Mouse (Mus musculus) ZHBTc4 (cell line): ENCODE measurements at regions not wholly inside any gene's neighbourhood (a gene's known extent, or its start where the extent isn't known, plus 50 kb on each side); places are given as distances from the start of the nearest gene placed in this dataset.

Experiments used
- DNase-seq: peaks from one replicate; pipeline ENCODE4 v3.0.0-alpha.2; 2011; ENCODE audit warnings: low read depth, low spot score

DNA sequence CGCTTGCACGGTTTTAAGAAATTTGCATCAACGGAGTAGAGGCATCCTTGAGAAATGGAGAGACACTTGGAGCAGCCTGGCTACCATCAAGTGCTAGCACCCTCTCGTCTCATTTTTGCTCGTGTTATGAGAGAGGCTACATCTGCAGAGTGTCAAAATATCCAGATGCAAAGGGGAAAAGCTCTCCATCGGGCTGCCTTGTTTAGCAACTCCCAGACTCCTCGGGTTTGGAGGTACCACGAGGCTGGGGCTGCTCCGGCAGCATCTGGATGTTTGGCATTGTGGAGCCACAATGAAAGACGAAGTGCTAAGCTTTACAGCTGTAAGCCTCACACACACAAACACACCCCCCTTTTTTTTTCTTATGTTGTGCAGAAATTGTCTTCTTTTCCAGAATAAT, 270.5 kb upstream of the Gm765 start:
- DNase-seq = no peak

DNA sequence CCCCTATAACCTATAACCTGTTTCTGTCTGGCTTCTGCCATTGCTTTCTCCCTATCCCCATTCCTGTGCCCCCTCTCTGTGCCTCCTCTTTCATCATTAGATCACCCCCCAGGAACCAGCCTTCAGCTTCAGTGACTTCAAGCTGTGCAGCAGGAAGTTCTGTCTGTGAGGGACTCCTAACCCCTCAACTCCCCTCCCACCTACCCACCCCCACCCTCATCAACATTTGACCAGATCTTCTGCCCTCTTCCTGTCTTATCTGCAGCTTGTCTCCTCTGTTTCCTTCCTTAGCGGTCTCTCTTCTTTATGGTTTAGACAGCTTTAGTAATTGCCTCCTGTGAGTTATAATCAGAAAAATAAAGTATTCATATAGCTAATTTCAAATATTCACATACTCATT, 266.6 kb upstream of the Gm765 start:
- DNase-seq = no peak

GRCm38 (mm10) chr6:98606680-98607079, 264.1 kb upstream of the Gm765 start:
- DNase-seq = no peak

DNA sequence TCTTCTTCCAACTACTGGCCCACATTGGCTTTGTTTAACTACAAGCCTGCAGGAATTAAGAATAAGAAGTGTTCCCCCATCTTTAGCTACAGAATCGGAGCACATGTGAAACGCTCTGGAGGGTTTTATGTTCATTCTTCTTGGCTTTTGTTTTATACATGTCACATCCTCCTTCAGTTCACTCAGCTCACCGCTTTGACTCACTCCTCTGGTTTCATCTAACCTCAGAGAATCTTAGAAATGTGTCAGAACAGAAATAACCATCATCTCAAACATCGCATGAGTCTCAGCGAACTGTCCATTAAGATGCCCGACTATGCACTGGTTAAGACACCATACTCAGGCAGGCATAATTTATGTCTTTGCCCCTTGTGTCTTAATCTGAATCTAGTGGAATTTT, 255.1 kb upstream of the Gm765 start:
- no peak for DNase-seq

DNA sequence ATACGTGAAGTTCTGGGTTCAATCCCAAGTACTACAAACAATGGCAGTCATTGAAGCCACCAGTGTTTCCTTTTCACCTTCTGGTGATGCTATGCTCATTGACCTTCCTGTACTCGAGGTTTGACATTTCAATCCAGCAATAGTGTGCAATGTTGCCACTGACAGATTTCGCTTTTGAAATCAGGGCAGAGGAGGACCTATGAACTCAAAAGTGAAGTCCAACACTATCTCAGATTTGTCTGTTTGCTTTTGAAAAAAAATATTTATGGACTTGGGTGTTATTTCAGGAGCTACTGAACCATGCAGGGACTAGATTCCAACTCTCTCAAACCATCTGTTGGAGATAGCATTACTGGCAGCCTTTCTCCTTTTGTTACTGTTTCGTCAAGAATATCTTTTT, 248.4 kb upstream of the Gm765 start:
- DNase-seq = no peak

- no peak for DNase-seq
Measured at GRCm38 (mm10) chr6:98588979-98589378, 246.4 kb upstream of the Gm765 start.

DNA sequence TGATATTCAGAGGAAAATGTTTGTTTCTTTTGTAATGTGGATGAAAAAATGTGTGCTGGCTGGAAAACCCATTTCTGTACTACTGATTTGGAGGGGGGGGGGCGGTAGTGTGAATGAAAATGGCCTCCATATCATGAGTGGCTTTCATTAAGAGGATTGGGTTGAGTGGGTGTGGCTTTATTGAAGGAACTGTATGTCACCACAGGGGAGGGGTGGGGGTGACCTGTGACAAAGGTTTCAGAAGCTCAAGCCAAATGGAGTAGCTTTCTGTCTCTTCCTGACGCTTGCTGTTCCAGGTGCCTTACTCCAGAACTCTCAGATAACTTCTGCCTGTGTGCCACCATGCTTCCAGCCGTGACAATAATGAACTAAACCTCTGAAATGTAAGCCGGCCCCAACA, 242.0 kb upstream of the Gm765 start:
- DNase-seq = peak; percentile 51

DNA sequence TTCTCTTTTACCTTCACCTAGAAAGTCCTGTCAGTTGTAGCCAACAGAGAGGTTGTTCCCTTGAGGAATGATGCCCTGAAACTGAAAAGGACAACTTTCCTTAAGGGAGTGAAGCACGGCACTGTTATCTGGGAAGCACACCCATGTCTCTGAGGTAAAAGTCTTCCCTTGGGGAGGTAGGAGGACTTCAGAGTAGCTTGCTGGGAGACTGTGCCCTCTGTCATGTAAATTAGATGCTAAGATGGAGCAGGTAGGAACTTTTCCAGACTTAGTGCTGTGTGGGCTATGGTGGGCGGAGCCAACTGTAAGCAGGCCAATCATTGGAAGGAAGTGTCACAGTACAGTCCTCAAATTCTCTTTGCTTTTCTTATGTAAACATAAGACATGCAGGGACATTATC, 240.3 kb upstream of the Gm765 start:
- peak; percentile 86 for DNase-seq

DNA sequence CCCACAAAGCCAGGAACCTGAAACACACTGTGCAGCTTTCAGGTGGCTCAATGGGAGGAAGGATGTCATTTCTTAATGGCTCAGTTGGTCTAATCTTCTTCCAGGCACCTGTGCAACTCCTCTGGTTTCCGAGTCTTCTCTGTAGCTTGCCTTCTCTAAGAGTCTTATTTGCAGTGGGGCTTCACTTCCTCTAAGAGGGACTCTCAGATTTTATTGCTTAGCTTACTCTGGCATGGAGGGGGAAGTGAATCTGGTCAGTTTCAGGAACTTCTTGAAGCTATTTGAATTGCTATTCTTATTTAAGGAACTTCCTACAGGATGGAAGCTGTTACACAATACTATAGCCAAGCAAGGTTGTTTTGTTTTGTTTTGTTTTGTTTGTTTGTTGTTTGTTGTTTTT, 232.7 kb upstream of the Gm765 start:
- no peak for DNase-seq

DNA sequence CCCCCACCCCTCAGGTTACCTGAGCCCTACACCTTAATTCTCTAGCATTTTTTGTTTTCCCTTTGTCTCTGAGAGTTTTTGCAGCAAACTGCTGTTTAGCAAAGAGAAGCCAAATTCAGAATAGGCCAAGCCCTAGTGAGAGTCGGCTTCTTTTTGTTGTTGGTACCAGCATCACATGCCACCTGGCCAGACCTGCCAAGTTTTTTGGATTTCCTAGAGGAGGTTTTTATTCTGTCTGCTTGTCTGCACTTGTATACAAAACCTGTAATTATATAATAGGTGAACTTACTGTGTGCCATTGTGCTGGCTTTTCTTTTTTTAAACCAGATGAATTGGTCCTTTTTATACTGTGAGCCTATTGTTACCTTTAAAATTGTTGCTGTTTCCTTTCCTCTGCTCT, 213.1 kb upstream of the Gm765 start:
- DNase-seq = no peak

- no peak for DNase-seq
Measured at GRCm38 (mm10) chr6:98553922-98554321, 211.4 kb upstream of the Gm765 start.

- DNase-seq = no peak
Measured at GRCm38 (mm10) chr6:98551781-98552180, 209.2 kb upstream of the Gm765 start.

GRCm38 (mm10) chr6:98526882-98527440, 184.4 kb upstream of the Gm765 start:
- DNase-seq = peak; percentile 60

GRCm38 (mm10) chr6:98525286-98525685, 182.7 kb upstream of the Gm765 start:
- DNase-seq = peak; percentile 71

DNA sequence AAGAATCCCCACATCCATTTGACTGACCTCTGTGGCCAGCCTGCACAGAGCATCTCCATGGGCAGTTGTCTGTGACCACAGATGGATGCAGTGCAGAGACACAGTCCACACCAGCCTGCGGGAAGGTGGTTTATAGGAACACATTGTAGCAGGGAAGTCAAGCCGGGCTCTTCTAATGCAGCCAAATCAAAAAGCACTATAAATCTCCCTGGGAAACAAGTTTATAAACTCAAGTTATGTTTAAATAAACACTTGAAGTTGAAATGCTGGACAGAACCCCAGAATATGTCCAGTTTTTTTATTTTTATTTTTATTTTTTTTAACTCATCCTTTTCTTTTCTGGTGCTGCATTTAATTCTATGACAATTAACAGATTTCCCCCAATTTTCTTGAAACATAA, 182.1 kb upstream of the Gm765 start:
- DNase-seq = no peak

- no peak for DNase-seq
Measured at GRCm38 (mm10) chr6:98521526-98521925, 179.0 kb upstream of the Gm765 start.

- DNase-seq = no peak
Measured at GRCm38 (mm10) chr6:98514826-98515225, 172.3 kb upstream of the Gm765 start.

- DNase-seq = no peak
Measured at GRCm38 (mm10) chr6:98514376-98514775, 171.8 kb upstream of the Gm765 start.

GRCm38 (mm10) chr6:98513217-98513616, 170.7 kb upstream of the Gm765 start:
- no peak for DNase-seq

- DNase-seq = no peak
Measured at GRCm38 (mm10) chr6:98502726-98503125, 160.2 kb upstream of the Gm765 start.

DNA sequence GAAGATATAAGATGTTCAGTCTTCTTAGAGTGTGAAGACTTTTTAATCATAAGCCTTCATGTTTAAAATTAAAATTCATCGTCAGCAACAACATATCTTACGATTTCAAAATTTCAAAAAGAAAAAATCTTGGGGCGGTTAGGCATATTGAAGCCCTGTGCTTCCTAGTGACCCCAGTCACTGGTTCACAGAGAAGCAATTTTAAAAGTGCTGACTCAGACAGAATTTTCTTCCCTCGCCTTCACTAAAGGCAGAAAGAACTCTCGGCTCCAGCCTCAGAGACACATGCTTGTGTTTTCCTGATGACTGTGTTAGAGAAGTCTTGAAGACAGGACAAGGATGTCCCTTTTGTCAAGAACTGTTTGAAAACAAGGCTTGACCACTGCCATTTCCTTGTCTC, 157.2 kb upstream of the Gm765 start:
- DNase-seq = no peak

DNA sequence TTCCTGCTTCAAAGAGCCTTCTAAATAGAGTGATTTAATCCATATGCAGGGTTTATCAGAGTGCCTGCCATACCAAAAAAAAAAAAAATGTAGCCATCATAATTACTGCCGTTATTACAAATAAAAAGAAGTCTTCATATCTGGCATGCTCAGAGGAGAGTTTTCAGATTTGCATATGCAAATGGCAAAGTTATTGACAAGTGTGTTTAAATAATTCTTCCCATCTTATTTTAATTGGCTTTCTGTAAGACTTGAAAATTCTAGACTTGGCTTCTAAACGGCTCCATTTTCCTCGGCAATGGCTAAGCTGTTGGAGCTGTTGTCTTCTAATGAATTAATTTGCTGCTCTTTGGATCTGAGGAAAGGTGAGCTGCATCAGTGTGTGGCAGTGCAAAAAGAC, 144.1 kb upstream of the Gm765 start:
- DNase-seq = no peak

GRCm38 (mm10) chr6:98483319-98484123, 141.0 kb upstream of the Gm765 start:
- peak; percentile 80 for DNase-seq

DNA sequence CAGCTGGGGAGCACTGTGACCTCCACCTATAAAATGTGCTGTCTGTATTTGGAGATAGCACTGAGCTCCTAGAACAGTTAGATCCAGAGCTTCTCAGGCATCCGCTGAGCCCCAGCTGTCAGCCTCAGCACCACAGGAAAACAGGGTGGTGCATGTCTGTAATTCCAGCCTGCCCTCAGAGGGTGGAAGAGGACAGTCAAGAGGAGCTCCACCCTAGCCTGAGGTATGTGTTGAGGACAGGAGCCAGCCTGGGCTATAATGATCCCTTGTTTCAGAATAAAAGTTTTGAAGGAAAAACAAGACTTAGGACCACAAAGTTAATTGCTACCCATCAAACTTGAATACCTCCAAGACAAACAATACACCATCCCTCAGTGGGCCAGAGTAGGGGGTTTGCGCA, 139.8 kb upstream of the Gm765 start:
- DNase-seq = peak; percentile 67
